Mouse (Mus musculus) urinary bladder, adult 18-20 months (tissue): ENCODE results near the gene Slc2a10.
A peak's percentile ranks its signal among the peaks of the same experiment; 100 is the strongest.
"Not testable (repeated sequence)": the region's sequence is repeated elsewhere in the genome, so short reads cannot be mapped to it uniquely, and the experiment has no call there.

ENCODE experiments used
- DNase-seq, 2 experiments: peaks; one replicate each; pipeline ENCODE4 v3.0.0; 2022; ENCODE audit warnings: low spot score in 2 of 2, mixed read lengths in 2 of 2

Gene Slc2a10

GRCm38 (mm10) chr2:165509686-165510085, 6.1 kb downstream of the Slc2a10 start:
- DNase-seq: no peak

DNA sequence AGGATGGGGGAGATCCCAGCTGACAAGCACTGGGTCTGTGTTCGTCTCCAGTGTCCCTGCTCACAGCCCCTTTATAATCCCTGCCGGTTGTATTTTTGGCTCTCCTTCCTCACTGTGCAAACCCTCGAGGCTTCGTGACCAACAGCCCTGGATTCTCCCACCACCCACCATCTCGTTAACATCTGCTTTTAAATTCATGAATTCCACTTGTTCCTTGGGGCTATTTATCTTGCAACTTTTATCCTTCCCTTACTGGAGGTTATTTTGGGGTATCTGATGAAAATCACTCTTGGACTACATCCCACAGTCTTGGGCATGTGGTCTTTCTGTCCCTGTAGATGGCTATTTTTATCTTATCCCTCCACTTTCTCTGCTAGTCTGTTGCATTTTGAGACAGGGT, 6.9 kb downstream of the Slc2a10 start:
- no peak for DNase-seq

GRCm38 (mm10) chr2:165510914-165511458, 7.4 kb downstream of the Slc2a10 start:
- DNase-seq: not testable (repeated sequence)

- DNase-seq: not testable (repeated sequence)
Observed at GRCm38 (mm10) chr2:165511530-165511929, 7.9 kb downstream of the Slc2a10 start.

DNA sequence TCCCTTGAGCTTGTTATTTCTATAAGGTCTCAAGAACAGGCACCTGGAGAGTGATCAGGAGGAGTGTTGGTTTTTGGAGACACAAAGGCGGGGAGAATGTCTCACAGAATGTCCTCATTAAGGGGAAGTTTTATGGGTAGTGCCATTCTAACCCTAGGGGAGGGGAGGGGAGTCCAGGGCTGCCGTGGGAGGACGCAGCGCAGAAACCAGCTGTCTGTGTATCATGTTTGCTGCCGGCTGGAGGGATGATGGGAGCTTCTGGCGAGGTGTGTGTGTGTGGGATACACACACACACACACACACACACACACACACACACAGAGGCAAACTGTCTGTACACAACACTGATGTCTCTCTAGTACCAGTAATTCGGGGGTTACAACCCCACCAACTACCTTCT, 8.8 kb downstream of the Slc2a10 start:
- no peak for DNase-seq

DNA sequence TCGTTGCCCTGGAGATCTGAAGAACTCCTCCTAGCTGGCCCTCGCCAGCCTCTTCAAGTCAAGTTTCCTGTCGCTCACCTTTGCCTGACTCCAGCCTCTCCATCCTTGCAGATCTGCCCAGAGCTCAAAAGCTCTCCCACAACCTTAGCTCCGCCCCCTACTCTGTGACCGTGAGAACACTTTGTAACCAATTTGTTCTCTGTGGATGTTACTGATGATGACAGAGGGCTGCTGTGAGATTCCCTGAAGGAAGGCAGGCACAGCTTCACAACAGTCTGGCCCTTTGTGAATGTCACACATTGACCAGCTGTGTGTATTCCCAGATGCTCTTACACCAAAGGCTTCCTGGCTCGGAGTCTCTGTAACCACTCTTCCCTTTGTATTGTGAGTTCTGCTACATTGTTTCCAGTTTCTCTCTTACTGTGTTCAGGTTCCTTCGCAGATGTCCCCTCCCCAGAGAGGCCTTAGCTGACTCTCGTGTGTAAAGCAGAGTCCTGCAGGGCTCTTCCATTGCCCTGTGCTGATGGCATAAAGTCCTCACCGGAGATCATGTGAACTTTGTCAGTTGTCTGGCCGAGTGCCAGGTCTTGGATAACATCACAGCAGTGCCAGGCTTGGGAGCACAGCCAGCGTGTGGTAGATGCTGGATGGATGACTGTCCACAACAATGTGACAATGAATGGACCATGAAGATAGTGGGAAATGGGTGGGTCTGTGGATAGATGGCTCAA, 9.4 kb downstream of the Slc2a10 start:
- DNase-seq: no peak

GRCm38 (mm10) chr2:165515178-165515728, 11.7 kb downstream of the Slc2a10 start:
- DNase-seq: no peak

- DNase-seq: no peak
Observed at GRCm38 (mm10) chr2:165525609-165526008, 22.0 kb downstream of the Slc2a10 start.

- peak; percentile 35 to 53 for DNase-seq
Observed at GRCm38 (mm10) chr2:165529106-165529505, 25.5 kb downstream of the Slc2a10 start.

GRCm38 (mm10) chr2:165533789-165534188, 30.2 kb downstream of the Slc2a10 start:
- DNase-seq: no peak

- DNase-seq: no peak
Observed at GRCm38 (mm10) chr2:165540975-165541374, 37.4 kb downstream of the Slc2a10 start.

DNA sequence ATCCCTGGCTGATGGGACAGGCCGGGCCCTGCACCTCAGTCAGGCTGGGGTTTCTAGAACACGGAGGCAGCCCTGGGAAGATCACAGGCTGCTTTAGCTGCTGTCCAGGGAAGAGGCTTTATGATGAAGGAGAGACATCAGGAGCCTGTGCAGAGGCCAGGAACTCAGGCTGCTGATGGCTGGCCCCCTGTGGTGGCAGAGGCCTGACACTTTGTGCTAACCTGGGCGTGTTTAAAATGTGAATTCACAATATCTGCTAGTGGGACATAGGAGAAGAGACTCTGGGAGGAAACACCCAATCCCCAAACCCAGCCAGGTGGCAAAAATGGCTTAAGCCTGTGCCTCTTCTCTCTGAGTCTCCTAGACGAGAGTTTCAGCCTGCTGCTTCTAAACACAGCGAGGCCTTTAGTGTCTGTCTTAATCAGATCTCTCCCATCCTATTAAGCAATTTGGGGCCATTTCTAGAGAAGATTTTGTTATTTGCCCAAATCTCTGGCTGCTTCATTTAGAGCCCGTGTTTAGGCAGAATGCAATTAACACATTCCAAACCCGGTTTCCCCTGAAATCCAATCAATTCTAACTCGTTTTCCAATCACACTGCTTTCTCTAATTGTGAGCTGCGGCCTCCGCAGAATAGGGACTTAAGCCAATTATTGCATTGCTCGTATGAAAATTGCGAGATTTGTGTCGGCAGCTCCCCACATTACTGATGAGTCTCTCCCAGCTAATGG, 39.5 kb downstream of the Slc2a10 start:
- no peak for DNase-seq

- DNase-seq: no peak
Observed at GRCm38 (mm10) chr2:165543670-165544016, 40.1 kb downstream of the Slc2a10 start.

DNA sequence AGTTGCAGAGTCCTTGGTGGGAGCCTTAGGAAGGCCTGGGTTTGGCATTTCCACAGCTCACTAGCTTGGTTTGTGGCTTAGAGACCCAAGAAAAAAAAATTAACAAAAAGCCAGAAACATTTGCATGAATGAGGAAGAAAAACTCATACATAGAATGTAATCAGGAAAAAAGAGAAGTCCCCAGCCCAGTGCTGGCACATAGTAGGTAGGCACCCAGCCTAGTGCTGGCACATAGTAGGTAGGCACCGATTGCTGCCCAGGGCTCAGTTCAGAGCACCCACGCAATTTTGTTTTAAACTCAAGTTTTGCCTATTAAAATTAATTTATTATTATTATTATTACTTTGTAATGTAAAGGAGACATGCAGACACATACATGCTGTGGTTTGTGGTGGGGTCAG, 42.1 kb downstream of the Slc2a10 start:
- DNase-seq: no peak

GRCm38 (mm10) chr2:165546341-165546740, 42.8 kb downstream of the Slc2a10 start:
- DNase-seq: no peak

DNA sequence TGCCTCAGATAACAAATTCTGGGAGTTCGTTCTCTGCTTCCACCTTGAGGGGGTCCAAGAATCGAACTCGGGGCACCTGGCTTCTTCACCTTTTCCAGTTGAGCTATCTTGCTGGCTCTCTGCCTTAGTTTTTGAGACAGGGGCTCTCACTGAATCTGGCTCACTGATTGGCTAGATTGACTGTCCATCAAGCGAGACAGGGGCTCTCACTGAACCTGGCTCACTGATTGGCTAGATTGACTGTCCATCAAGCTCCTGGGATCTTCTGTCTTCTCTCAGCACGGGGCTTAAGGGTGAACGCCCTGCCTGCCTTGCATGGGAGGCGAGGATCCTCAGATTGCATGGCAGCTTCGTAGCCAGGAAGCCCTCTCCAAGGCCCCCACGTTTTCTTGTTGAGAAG, 43.8 kb downstream of the Slc2a10 start:
- no peak for DNase-seq

GRCm38 (mm10) chr2:165548627-165549026, 45.0 kb downstream of the Slc2a10 start:
- DNase-seq: no peak

- not testable (repeated sequence) for DNase-seq
Observed at GRCm38 (mm10) chr2:165550410-165550809, 46.8 kb downstream of the Slc2a10 start.

DNA sequence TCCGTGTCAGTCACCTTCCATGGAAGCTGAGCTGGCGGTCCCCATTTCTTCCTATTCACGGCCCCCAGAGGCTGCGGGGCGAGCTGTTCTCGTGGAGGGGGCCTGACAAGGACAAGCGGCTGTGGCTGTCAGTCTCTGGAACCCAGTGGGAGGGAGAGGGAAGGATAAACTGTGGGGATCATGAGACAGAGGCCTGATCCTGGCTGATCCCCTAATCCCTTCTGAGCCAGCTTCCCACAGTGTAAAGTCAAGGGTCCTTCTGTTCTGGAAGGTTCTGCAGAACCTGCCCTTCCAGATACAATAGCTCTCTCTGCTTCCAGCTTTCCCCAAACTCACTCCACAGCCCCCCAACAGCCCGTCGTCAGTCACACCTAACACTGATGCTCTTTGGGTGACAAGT, 50.5 kb downstream of the Slc2a10 start:
- DNase-seq: no peak

DNA sequence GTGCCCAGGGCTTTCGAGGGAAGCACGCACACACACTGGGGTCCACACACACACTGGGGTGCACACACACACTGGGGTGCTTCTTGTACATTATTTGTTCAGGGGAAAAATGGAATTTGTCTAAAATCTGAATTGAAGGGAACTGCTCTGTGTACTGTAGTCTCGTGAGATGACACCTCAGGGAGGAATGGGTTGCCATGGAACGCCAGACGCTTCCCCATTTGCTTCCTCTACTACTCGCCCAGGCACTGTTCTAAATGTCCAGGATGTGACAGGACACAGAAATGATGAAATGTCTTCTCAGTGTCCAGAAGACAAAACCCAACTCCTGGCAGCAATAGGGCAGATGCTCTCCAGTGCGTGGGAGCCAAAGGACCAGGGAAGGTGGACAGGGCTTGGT, 53.7 kb downstream of the Slc2a10 start:
- no peak for DNase-seq

DNA sequence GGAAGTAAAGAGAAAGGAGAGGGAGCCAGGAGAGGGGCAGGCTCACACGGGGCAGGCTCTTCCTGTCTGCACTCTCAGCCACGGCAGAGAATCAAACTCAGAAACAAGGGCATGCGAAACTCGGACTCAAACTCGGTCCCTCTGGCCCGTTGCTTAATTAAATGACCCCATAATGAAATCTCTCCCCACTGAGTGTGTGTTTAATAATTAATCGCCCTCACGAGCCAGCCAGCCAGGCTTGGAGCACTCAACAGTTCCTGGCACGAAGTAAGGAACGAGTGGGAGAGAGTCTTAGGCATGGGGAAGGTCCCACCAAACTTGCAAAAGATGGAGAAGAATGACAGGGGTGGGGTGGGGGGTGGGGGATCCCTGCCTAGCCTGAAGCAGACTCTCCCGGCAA, 55.3 kb downstream of the Slc2a10 start:
- DNase-seq: no peak

DNA sequence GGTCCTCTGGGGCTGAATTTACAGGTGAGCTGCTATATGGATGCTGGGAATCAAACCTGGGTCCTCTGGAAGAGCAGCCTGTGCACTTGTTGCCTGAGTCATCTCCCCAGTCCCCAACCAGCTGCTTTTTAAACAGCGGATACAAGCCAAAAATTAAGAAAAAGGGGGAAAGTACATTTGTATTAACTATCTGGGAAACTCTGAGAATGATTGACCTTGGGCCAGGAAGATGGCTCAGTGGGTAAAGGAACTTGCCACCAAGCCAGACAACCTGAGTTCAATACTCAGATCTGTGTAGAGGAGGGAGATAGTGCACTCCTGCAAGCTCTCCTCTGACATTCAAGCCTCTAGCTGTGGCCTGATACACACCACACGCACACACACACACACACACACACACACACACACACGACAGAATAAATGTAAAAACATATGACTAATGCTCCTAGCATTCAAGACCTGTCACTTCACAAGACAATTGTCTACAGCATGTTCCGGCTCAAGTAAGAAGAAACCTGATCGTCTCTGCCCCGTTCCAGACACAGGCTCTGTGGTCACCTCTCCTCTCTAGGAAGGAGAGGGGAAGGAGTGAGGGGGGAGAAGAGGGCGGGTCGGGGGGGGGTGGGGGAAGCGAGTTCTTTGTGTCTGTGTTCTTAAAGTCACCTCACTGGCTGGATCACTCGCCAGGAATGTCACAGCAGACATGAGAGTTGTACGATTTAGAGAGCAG, 56.1 kb downstream of the Slc2a10 start:
- no peak for DNase-seq
